Mouse (Mus musculus): ENCODE results near the gene Tatdn3. TPM values are rescaled to one million over a fixed set of nuclear protein-coding genes. Genes with fewer than 3 reads are reported as not detected.
A peak's percentile ranks its signal among the peaks of the same experiment; 100 is the strongest.

Gene Tatdn3
- polyA plus RNA-seq, 1 experiment: 2.2 TPM

DNA sequence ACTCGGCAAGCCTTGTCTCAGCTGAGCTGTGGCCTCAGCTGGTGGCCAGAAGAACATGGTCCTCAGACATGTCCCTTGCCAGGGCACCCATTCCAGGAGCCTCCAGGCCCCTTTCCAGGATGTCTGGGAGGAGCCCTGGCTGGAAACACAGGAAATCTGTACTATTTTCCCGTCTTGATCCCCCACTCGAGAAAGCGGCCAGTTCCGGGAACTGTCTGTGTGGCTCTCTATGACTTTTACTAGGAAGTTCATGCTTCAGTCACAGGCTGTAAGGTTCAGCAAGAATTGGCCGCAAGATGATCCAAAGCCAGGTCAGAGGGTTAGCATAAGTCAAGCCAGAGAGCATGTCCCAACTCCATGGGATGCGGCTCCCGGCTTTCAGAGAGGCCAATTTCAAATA is 29.3 kb upstream of the Tatdn3 start:
- H3K4me1 ChIP-seq (ENCODE audit: control insufficient read depth, insufficient read depth, insufficient read length): no peaks in the 10 kb centered on the region
- no peaks in the 10 kb centered on the region for H3K36me3 ChIP-seq (ENCODE audit: control insufficient read depth, insufficient read depth, low read length)
- WGBS: 84% methylated on average over 8 of the region's 8 CpGs
- no peak overlapping the region for H3K4me3 ChIP-seq (ENCODE audit: extremely low read depth, insufficient read depth, insufficient read length)
- TF ChIP-seq CTCF (IDR thresholded peaks at IDR 0.05; ENCODE audit: extremely low read depth, insufficient read depth, insufficient read length, insufficient replicate concordance): no peak
- no peak for TF ChIP-seq POLR2A (IDR thresholded peaks at IDR 0.05; ENCODE audit: low read depth, low read length)
- no peaks in the 10 kb centered on the region for H3K27me3 ChIP-seq (ENCODE audit: control insufficient read depth, insufficient read depth, low read length)
- peak overlapping the region; percentile 7; the same call in 1 of the 2 replicates for H3K27ac ChIP-seq (ENCODE audit: insufficient read depth, low read length)
- no peak for DNase-seq (ENCODE audit: low read depth in 1 of 2, low spot score in 2 of 2)

DNA sequence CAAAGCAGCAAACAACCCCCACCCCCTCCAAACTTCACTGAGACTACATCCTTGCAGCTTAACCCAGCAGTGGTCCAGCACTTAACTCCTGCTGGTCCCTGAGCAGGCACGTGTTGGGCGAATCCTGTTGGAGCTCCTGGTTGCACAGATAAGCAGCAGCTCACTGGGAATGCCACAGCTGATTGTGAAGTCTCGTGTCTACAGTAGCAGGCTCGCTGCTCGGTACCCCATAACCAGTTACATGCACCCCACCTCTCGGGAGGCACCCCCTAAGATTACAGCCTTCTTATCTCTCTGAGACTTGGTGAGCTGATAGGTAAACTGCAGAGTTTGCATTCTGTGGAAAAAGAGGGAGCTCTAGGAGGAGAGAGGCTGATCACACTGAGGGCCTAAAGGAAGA is 26.6 kb upstream of the Tatdn3 start:
- Histone ChIP-seq H3K4me1 (ENCODE audit: control insufficient read depth, insufficient read depth, insufficient read length) (peaks cover 3% of the 10 kb centered on the region; the same call in 1 of the 2 replicates), H3K27me3 (ENCODE audit: control insufficient read depth, insufficient read depth, low read length) (no peaks in the 10 kb centered on the region), H3K27ac (ENCODE audit: insufficient read depth, low read length) (no peak overlapping the region), H3K36me3 (ENCODE audit: control insufficient read depth, insufficient read depth, low read length) (no peaks in the 10 kb centered on the region), H3K4me3 (ENCODE audit: extremely low read depth, insufficient read depth, insufficient read length) (no peak overlapping the region)
- TF ChIP-seq POLR2A (IDR thresholded peaks at IDR 0.05; ENCODE audit: low read depth, low read length) (no peak), CTCF (IDR thresholded peaks at IDR 0.05; ENCODE audit: extremely low read depth, insufficient read depth, insufficient read length, insufficient replicate concordance) (no peak)
- 87% methylated on average over 6 of the region's 6 CpGs for WGBS
- no peak for DNase-seq (ENCODE audit: low read depth in 1 of 2, low spot score in 2 of 2)

DNA sequence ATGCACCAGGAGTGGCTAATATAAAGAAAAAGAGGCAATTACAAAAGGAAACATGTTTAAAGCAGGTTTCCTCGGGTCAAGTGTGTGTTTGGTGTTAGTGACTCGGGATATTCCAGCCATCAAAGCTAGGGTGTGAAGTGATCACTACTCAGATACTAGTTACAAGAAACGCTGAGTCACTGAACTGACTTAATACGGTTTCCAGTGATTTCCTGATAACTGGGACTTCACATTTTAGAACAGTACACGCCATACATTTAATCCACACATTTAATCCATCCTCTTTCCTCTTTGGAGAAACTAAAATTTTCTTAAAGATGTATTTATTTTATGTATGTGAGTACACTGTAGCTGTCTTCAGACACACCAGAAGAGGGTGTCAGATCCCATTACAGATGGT is 25.2 kb upstream of the Tatdn3 start:
- H3K4me1 ChIP-seq (ENCODE audit: control insufficient read depth, insufficient read depth, insufficient read length): peaks cover 3% of the 10 kb centered on the region; the same call in 1 of the 2 replicates
- 55% methylated on average over 5 of the region's 5 CpGs for WGBS
- no peaks in the 10 kb centered on the region for H3K27me3 ChIP-seq (ENCODE audit: control insufficient read depth, insufficient read depth, low read length)
- TF ChIP-seq CTCF (IDR thresholded peaks at IDR 0.05; ENCODE audit: extremely low read depth, insufficient read depth, insufficient read length, insufficient replicate concordance): no peak
- TF ChIP-seq POLR2A (IDR thresholded peaks at IDR 0.05; ENCODE audit: low read depth, low read length): no peak
- DNase-seq (ENCODE audit: low read depth in 1 of 2, low spot score in 2 of 2): no peak
- no peaks in the 10 kb centered on the region for H3K36me3 ChIP-seq (ENCODE audit: control insufficient read depth, insufficient read depth, low read length)
- no peak overlapping the region for H3K27ac ChIP-seq (ENCODE audit: insufficient read depth, low read length)
- H3K4me3 ChIP-seq (ENCODE audit: extremely low read depth, insufficient read depth, insufficient read length): no peak overlapping the region

DNA sequence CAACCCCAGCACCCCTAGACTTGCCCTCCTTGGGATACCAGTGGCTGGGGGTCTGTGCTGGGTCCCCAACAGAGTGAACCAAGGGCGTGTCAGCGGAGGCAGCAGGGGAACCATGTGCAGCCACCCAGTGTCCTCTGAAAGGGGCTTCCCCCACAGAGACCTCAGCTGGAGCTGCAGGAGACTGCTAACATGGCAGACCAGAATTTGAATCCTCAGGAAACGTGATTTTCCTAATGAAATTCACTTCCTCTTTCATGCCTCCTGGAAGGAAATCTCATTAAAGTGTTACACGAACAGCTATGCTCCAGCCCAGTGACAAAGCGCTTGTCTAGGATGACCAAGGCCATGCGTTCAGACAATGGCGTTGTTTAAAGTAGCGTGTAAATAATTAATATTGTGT is 24.2 kb upstream of the Tatdn3 start:
- no peaks in the 10 kb centered on the region for H3K27me3 ChIP-seq (ENCODE audit: control insufficient read depth, insufficient read depth, low read length)
- H3K27ac ChIP-seq (ENCODE audit: insufficient read depth, low read length): 0 out of 2 replicates have a peak overlapping the region, but pooled peaks have one; percentile 5
- H3K4me1 ChIP-seq (ENCODE audit: control insufficient read depth, insufficient read depth, insufficient read length): peaks cover 3% of the 10 kb centered on the region; the same call in 1 of the 2 replicates
- no peak for DNase-seq (ENCODE audit: low read depth in 1 of 2, low spot score in 2 of 2)
- TF ChIP-seq POLR2A (IDR thresholded peaks at IDR 0.05; ENCODE audit: low read depth, low read length): no peak
- no peak for TF ChIP-seq CTCF (IDR thresholded peaks at IDR 0.05; ENCODE audit: extremely low read depth, insufficient read depth, insufficient read length, insufficient replicate concordance)
- 74% methylated on average over 8 of the region's 8 CpGs for WGBS
- peaks cover 2% of the 10 kb centered on the region; the same call in 1 of the 2 replicates for H3K36me3 ChIP-seq (ENCODE audit: control insufficient read depth, insufficient read depth, low read length)
- no peak overlapping the region for H3K4me3 ChIP-seq (ENCODE audit: extremely low read depth, insufficient read depth, insufficient read length)

DNA sequence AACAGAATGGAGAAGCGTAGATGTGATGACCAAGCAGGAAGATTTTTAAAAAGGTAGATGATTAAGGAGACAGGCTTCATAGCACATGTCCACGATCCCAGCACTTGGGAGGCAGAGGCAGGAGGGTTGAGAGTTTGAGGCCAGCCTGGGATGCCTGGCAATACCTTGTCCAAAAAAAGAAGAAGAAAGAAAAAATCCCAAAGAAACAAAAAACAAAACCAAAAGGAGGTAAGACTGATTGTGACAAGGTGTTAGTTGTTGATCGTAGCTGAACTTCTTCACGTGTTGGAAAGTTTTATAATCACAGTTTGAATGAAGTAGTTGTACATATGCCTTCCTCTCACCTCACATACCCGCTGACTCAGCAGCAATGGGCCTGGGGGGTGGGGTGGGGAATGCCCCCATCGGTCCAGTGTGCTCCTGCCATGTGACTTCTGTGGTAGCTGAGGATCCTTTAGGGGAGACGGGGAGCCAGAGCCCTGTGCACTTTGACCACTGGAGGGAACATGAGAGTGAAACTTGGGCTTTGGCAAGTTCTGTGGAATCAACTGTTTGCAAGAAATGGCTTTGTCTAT is 23.7 kb upstream of the Tatdn3 start:
- TF ChIP-seq POLR2A (IDR thresholded peaks at IDR 0.05; ENCODE audit: low read depth, low read length) (no peak), CTCF (IDR thresholded peaks at IDR 0.05; ENCODE audit: extremely low read depth, insufficient read depth, insufficient read length, insufficient replicate concordance) (no peak)
- no peak overlapping the region for H3K4me3 ChIP-seq (ENCODE audit: extremely low read depth, insufficient read depth, insufficient read length)
- H3K27ac ChIP-seq (ENCODE audit: insufficient read depth, low read length): peak overlapping the region; percentile 43; the same call in 1 of the 2 replicates
- DNase-seq (ENCODE audit: low read depth in 1 of 2, low spot score in 2 of 2): no peak
- H3K4me1 ChIP-seq (ENCODE audit: control insufficient read depth, insufficient read depth, insufficient read length): peaks cover 3% of the 10 kb centered on the region; the same call in 1 of the 2 replicates
- H3K27me3 ChIP-seq (ENCODE audit: control insufficient read depth, insufficient read depth, low read length): no peaks in the 10 kb centered on the region
- 49% methylated on average over 7 of the region's 7 CpGs for WGBS
- peaks cover 2% of the 10 kb centered on the region; the same call in 1 of the 2 replicates for H3K36me3 ChIP-seq (ENCODE audit: control insufficient read depth, insufficient read depth, low read length)

DNA sequence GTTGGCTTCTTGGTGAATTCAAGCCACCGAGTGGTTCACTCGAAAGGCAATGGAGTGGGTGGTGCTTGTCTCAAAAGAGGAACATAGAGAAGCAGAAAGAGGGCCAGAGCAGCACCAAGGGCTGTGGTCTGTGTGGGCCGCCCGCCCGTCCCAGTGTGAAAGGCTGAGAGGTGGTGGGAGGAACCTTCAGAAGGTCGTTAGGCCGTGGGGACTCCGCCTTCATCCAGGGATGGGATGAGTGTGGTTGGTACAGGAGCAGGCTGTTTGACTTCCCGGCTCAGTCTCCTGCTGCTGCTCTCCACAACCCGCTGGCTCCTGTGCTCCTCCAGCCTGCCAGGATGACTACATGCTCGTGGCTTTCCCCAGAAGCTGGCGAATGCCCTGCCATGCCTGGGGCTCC is 22.9 kb upstream of the Tatdn3 start:
- 26% methylated on average over 12 of the region's 12 CpGs for WGBS
- H3K4me3 ChIP-seq (ENCODE audit: extremely low read depth, insufficient read depth, insufficient read length): no peak overlapping the region
- DNase-seq (ENCODE audit: low read depth in 1 of 2, low spot score in 2 of 2): peak; percentile 11 to 21
- TF ChIP-seq POLR2A (IDR thresholded peaks at IDR 0.05; ENCODE audit: low read depth, low read length) (no peak), CTCF (IDR thresholded peaks at IDR 0.05; ENCODE audit: extremely low read depth, insufficient read depth, insufficient read length, insufficient replicate concordance) (no peak)
- H3K36me3 ChIP-seq (ENCODE audit: control insufficient read depth, insufficient read depth, low read length): peaks cover 2% of the 10 kb centered on the region; the same call in 1 of the 2 replicates
- H3K27ac ChIP-seq (ENCODE audit: insufficient read depth, low read length): peak overlapping the region; percentile 43
- no peaks in the 10 kb centered on the region for H3K27me3 ChIP-seq (ENCODE audit: control insufficient read depth, insufficient read depth, low read length)
- peaks cover 3% of the 10 kb centered on the region; the same call in 1 of the 2 replicates for H3K4me1 ChIP-seq (ENCODE audit: control insufficient read depth, insufficient read depth, insufficient read length)

DNA sequence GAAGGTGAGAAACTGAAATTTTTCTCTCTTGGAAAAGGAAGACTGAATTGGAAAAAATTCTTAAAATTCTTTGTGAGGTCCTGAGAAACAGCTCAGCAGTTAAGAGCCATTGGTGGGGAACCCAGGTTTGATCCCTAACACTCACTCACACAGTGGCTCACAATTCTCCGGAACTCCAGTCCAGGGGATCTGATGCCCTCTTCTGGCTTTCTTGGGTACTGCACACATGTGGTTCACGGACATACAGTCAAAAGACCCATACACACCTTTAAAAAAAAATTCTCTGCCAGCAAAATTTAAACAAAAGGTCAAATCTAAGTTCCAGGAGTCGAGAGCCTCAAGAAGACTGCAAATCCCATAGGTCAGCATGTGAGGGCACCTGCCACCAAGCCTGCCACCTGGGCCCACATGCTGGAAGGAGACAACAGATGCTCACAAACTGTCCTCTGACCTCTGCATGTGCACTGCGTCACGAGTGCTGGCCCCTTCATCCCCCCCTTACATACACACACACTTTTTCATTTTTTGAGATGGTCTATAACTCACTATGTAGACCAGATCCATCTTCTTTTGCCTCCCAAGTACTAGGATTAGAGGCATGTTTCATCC is 22.3 kb upstream of the Tatdn3 start:
- peak; percentile 18 to 46 for DNase-seq (ENCODE audit: low read depth in 1 of 2, low spot score in 2 of 2)

More for the DNA sequence above, 22.3 kb upstream of the Tatdn3 start:
- Histone ChIP-seq H3K36me3 (ENCODE audit: control insufficient read depth, insufficient read depth, low read length) (peaks cover 3% of the 10 kb centered on the region; the same call in 1 of the 2 replicates), H3K27me3 (ENCODE audit: control insufficient read depth, insufficient read depth, low read length) (no peaks in the 10 kb centered on the region), H3K4me3 (ENCODE audit: extremely low read depth, insufficient read depth, insufficient read length) (no peak overlapping the region), H3K4me1 (ENCODE audit: control insufficient read depth, insufficient read depth, insufficient read length) (peaks cover 3% of the 10 kb centered on the region; the same call in 1 of the 2 replicates), H3K27ac (ENCODE audit: insufficient read depth, low read length) (peak overlapping the region; percentile 31)
- peak; percentile 25; the same call in 1 of the 2 replicates for TF ChIP-seq CTCF (IDR thresholded peaks at IDR 0.05; ENCODE audit: extremely low read depth, insufficient read depth, insufficient read length, insufficient replicate concordance)
- TF ChIP-seq POLR2A (IDR thresholded peaks at IDR 0.05; ENCODE audit: low read depth, low read length): no peak
- 67% methylated on average over 5 of the region's 5 CpGs for WGBS

Measured in spleen, adult 2 months (tissue).